Mouse (Mus musculus) liver, adult 2 months (tissue): ENCODE results near the gene Rab3ip.

ENCODE experiments used
- CTCF ChIP-seq: fragments of 200-500 bp; IDR thresholded peaks from 2 replicates; pipeline ENCODE4 v1.5.1; 2011; ENCODE audit warnings: low read depth, low read length, control low read depth
- POLR2A ChIP-seq: fragments of 200-500 bp; IDR thresholded peaks from 2 replicates; pipeline ENCODE4 v1.6.1; 2011; ENCODE audit warnings: low read length, control low read depth; ENCODE audit not compliant: insufficient read depth; ENCODE audit errors: extremely low read depth

- TF ChIP-seq POLR2A (no peak), CTCF (no peak)
These were observed 60.0 kb downstream of the Rab3ip start for GRCm38 (mm10) chr10:116890587-116890986.
